21 mouse cellular contexts compared by ENCODE assay signal in genomic region chr6:90360922-90361614, GRCm38 (mm10). TPM values are rescaled to one million over a fixed set of nuclear protein-coding genes. Genes with fewer than 3 reads are reported as not detected.
DNase-seq lines count a peak whose midpoint lies in the region; ATAC-seq and TF ChIP-seq lines count a peak whose summit lies in the region.
"Had no signal": no experiment of that assay in that cellular context is flagged by ENCODE, and none has a peak within 500 bp of the region (broad histone marks: within the 10 kb centered on the region; RNA-seq: fewer than 3 reads in every experiment).

No protein-coding gene starts in this region.

- DNase-seq in gastrocnemius, adult 2 months, result no peak
- no peak for DNase-seq in gastrocnemius, postnatal 25 days
- DNase-seq in limb, embryonic 10.5 days (ENCODE audit: low spot score), result no peak
- no peak for DNase-seq in spleen, adult 18-20 months
- no peak for DNase-seq in testis, postnatal 14 days (ENCODE audit: low spot score)
- DNase-seq in urinary bladder, postnatal 36 days (ENCODE audit: low spot score in 2 of 2), result no peak
- DNase-seq: cerebellum, adult 9-11 months; thymus, postnatal 25 days had no signal

- H3K4me3 ChIP-seq in gastrocnemius, adult 2 months, result no peak overlapping the region
- H3K4me3 ChIP-seq in limb, embryonic 12.5 days (replicated peaks), result no peak overlapping the region
- no peak overlapping the region for H3K4me3 ChIP-seq in limb, embryonic 10.5 days
- H3K4me3 ChIP-seq in limb, embryonic 13.5 days, result no peak overlapping the region
- H3K4me3 ChIP-seq: forebrain, embryonic 15.5 days; intestine, embryonic 15.5 days had no signal

- H3K27ac ChIP-seq in gastrocnemius, adult 2 months, result peak overlapping the region; percentile 64
- H3K27ac ChIP-seq in limb, embryonic 12.5 days, result 0 out of 2 replicates have a peak overlapping the region, but pooled peaks have one; percentile 78
- no peak overlapping the region for H3K27ac ChIP-seq in limb, embryonic 10.5 days
- H3K27ac ChIP-seq in limb, embryonic 13.5 days, result peak overlapping the region; percentile 82
- H3K27ac ChIP-seq: forebrain, embryonic 15.5 days; hindbrain, embryonic 14.5 days; intestine, embryonic 15.5 days had no signal

- ATAC-seq in limb, embryonic 12.5 days (ENCODE audit: insufficient number of reproducible peaks, insufficient read depth, low FRiP score, low TSS enrichment, low read depth), result no peak
- no peak for ATAC-seq in limb, embryonic 13.5 days (ENCODE audit: low FRiP score, low read depth)

- H3K9ac ChIP-seq in limb, embryonic 12.5 days (replicated peaks), result no peak overlapping the region
- no peak overlapping the region for H3K9ac ChIP-seq in limb, embryonic 13.5 days
- H3K9ac ChIP-seq: forebrain, embryonic 15.5 days; hindbrain, embryonic 14.5 days; intestine, embryonic 15.5 days had no signal

- H3K27me3 ChIP-seq in limb, embryonic 12.5 days, result no peaks in the 10 kb centered on the region
- H3K27me3 ChIP-seq in limb, embryonic 10.5 days (ENCODE audit: low read depth, poor library complexity, severe bottlenecking), result no peaks in the 10 kb centered on the region
- no peaks in the 10 kb centered on the region for H3K27me3 ChIP-seq in limb, embryonic 13.5 days
- H3K27me3 ChIP-seq: forebrain, embryonic 15.5 days; intestine, embryonic 15.5 days had no signal

- WGBS in limb, embryonic 12.5 days, result 86% methylated on average over 6 of the region's 6 CpGs
- 93% methylated on average over 6 of the region's 6 CpGs for WGBS in limb, embryonic 10.5 days
- WGBS in limb, embryonic 13.5 days, result 88% methylated on average over 6 of the region's 6 CpGs

- H3K9me3 ChIP-seq in limb, embryonic 12.5 days, result no peaks in the 10 kb centered on the region
- no peaks in the 10 kb centered on the region for H3K9me3 ChIP-seq in limb, embryonic 10.5 days (replicated peaks)
- no peaks in the 10 kb centered on the region for H3K9me3 ChIP-seq in limb, embryonic 13.5 days
- H3K9me3 ChIP-seq: forebrain, embryonic 15.5 days; intestine, embryonic 15.5 days; megakaryocyte, embryonic 14.5 days had no signal

- TF ChIP-seq CTCF in gastrocnemius, adult 2 months (IDR thresholded peaks at IDR 0.05), result no peak

- peaks cover 19% of the 10 kb centered on the region for H3K4me1 ChIP-seq in limb, embryonic 12.5 days (replicated peaks)
- H3K4me1 ChIP-seq in limb, embryonic 10.5 days, result peaks cover 16% of the 10 kb centered on the region
- peaks cover 36% of the 10 kb centered on the region for H3K4me1 ChIP-seq in limb, embryonic 13.5 days

- no peaks in the 10 kb centered on the region for H3K36me3 ChIP-seq in limb, embryonic 12.5 days
- H3K36me3 ChIP-seq in limb, embryonic 10.5 days, result no peaks in the 10 kb centered on the region
- no peaks in the 10 kb centered on the region for H3K36me3 ChIP-seq in limb, embryonic 13.5 days
- H3K36me3 ChIP-seq: forebrain, embryonic 15.5 days; intestine, embryonic 15.5 days had no signal

- no peak overlapping the region for H3K4me2 ChIP-seq in limb, embryonic 12.5 days
- no peak overlapping the region for H3K4me2 ChIP-seq in limb, embryonic 13.5 days (replicated peaks)
- H3K4me2 ChIP-seq: forebrain, embryonic 15.5 days; hindbrain, embryonic 14.5 days; intestine, embryonic 15.5 days had no signal

- intact Hi-C loops in gastrocnemius, adult 2 months (cut with DNase I), result no loop called here

RNA-seq across cellular contexts. Expression of gene Zxdc, which starts 8.2 kb away (rescaled TPM):
- total RNA-seq in gastrocnemius, adult 2 months (2021), result 10 to 100 TPM; 15.5 to 15.9 TPM
- 10 to 100 TPM; 11.3 to 13.8 TPM for total RNA-seq in gastrocnemius, postnatal 25 days (2021)
- 9.9 and 12.1 TPM in 2 replicates for polyA plus RNA-seq in limb, embryonic 12.5 days (2016; fragmentation: Nextera tagmentation; extraction: Ambion mirVana)
- 6.1 and 6.4 TPM in 2 replicates for polyA plus RNA-seq in limb, embryonic 10.5 days (2016; fragmentation: Nextera tagmentation; extraction: Ambion mirVana)
- polyA plus RNA-seq in limb, embryonic 13.5 days (2015; fragmentation: Nextera tagmentation; extraction: Ambion mirVana), result 6.5 and 6.9 TPM in 2 replicates

RNA-seq across cellular contexts. Expression of gene Uroc1, which starts 28.0 kb away (rescaled TPM):
- not detected for total RNA-seq in gastrocnemius, adult 2 months (2021)
- total RNA-seq in gastrocnemius, postnatal 25 days (2021), result not detected
- polyA plus RNA-seq in limb, embryonic 12.5 days (2016; fragmentation: Nextera tagmentation; extraction: Ambion mirVana), result 0.06 TPM in 2 replicates
- polyA plus RNA-seq in limb, embryonic 10.5 days (2016; fragmentation: Nextera tagmentation; extraction: Ambion mirVana), result 0.15 and 0.16 TPM in 2 replicates
- polyA plus RNA-seq in limb, embryonic 13.5 days (2015; fragmentation: Nextera tagmentation; extraction: Ambion mirVana), result 0.04 and 0.05 TPM in 2 replicates
- total RNA-seq: CH12.LX; heart, adult 18-20 months; heart, postnatal 10 days; layer of hippocampus, postnatal 25 days; left cerebral cortex, postnatal 36 days had no signal
- polyA plus RNA-seq: forebrain, embryonic 15.5 days; hindbrain, embryonic 14.5 days; midbrain, embryonic 16.5 days; stomach, embryonic 14.5 days had no signal

RNA-seq across cellular contexts. Expression of gene Chst13, which starts 36.1 kb away (rescaled TPM):
- total RNA-seq in gastrocnemius, adult 2 months (2021), result not detected
- under 1 TPM in 1 of 2 experiments, not detected in 1; 0.38 TPM for total RNA-seq in gastrocnemius, postnatal 25 days (2021)
- not detected in 2 replicates for polyA plus RNA-seq in limb, embryonic 12.5 days (2016; fragmentation: Nextera tagmentation; extraction: Ambion mirVana)
- 0.09 TPM in 1 of 2 replicates, not detected in the other for polyA plus RNA-seq in limb, embryonic 10.5 days (2016; fragmentation: Nextera tagmentation; extraction: Ambion mirVana)
- polyA plus RNA-seq in limb, embryonic 13.5 days (2015; fragmentation: Nextera tagmentation; extraction: Ambion mirVana), result 0.15 and 0.33 TPM in 2 replicates
- total RNA-seq: heart, adult 18-20 months; heart, postnatal 10 days; layer of hippocampus, postnatal 25 days; left cerebral cortex, postnatal 36 days had no signal
- polyA plus RNA-seq: forebrain, embryonic 15.5 days; hindbrain, embryonic 14.5 days had no signal
